Mouse (Mus musculus) heart, adult 2 months (tissue): ENCODE data around the gene Wdr24.

Experiments
- CTCF ChIP-seq: fragments of 200-600 bp; IDR thresholded peaks from 2 replicates; pipeline ENCODE4 v1.8.1; 2022; ENCODE audit warnings: antibody characterized with exemption, mild to moderate bottlenecking, moderate library complexity
- EP300 ChIP-seq: fragments of 200-500 bp; IDR thresholded peaks from 2 replicates; pipeline ENCODE4 v1.6.1; 2011; ENCODE audit warnings: low read depth, low read length, control low read depth; ENCODE audit not compliant: insufficient read depth

GRCm38 (mm10) chr17:25860832-25861703 lies 37.6 kb downstream of the Wdr24 start, which contains the start of gene Wdr90:
- peak; percentile 60 for TF ChIP-seq CTCF
- TF ChIP-seq EP300 = peak; percentile 73; the same call in 1 of the 2 replicates
